Mouse (Mus musculus) brain, embryonic 18.5 days (tissue): ENCODE data around the gene Scarb1.

Experiments
- DNase-seq: peaks from one replicate; pipeline ENCODE4 v3.0.0-alpha.2; 2012; ENCODE audit warnings: low read depth, low spot score

Scarb1 gene

DNA sequence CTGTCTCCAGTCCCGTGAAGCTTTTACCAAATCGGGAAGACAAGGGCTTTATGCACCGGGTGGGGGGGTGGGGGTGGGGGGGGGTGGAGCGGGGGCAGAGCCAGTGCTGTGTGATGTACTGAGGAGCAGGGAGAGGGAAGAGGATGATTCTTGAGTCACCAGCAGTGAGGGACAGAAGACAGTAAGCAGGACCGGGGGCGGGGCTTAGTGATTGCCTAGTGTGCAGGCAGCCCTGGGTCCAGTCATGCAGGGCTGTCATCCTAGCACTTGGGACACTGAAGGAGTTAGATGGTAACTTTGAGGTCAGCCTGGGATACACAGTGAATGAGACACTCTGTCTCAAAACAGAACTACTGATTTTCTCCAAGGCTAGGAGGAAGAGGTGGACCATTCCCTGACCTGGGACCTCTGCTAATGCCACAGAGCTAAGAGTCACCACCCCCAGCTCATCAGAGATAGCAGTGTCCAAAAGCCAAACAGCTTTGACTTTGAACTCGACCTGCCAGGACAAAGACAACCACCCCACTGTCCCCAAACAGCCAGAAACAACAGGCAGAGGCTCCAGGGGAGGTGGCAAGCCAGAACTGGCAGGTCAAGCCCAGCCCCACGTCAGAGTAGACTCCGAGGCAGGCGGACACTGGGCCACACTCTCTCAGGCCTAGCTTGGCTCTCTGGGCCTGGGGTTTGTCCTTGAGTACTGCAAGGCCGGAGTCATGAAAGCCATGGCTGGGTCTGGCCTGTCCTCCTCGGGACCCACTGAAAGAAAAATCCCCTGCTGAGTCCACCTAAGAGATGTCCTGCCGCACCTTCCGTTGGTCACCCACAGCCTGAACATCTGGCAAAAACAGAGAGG, 35.4 kb downstream of the Scarb1 start:
- DNase-seq = no peak

DNA sequence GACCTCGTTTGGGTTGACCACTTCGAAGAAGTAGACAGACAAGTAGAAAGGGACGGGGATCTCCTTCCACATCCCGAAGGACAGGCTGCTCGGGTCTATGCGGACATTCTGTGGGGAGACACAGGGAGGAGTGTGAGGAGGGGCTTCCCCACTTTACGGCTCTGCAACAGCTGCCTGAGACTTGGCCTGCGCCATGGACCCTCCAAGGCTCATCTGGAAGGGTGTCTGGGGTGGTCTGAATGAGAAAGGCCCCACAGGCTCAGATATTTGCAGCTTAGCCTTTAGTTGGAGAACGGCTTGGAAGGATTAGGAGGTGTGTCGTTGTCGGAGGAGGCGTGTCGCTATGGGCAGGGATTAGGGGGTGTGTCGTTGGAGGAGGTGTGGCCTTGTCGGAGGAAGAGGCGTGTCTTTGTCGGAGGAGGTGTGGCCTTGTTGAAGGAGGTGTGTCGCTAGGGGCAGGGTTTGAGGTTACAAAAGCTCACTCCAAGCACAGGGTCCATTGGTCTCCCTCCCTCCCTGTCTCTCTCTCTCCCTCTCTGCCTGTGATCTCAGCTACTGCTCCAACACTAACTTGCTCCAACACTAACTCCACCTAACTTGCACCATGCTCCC, 36.5 kb downstream of the Scarb1 start:
- DNase-seq = no peak

DNA sequence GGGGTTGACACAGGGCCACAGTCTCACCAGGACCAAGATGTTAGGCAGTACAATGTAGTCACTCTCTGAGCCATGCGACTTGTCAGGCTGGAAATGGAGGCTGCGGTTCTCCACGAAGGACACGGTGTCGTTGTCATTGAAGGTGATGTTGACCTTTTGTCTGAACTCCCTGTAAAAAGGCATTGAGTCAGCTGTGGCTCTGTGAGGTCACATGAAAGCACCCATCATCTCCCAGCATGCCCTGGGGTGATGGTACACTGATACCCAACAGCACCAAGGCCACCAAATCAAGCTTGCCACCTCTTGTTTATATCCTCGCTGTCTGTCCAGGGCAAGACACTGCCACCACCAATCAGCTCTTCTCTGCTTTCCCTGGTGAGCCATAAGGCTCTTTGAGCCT, 37.8 kb downstream of the Scarb1 start:
- no peak for DNase-seq

DNA sequence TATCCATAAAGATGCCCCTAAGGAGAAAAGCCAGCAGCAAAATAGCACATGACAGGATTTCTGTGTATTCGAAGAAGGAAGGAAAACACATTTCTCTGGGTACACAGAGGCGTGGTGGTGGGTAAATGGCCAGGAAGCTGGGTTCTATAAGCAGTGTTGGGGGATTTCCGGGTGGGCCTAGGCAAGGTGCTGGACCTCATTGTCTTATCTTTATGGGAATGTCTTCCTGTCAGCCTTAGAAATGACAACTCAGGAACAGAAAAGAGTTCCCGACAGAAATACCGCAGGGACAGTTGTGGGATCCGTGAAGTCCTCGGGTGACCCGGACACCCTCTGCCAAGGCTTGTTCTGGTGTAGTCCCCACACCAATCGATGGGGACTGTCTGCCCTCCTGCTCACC, 42.7 kb downstream of the Scarb1 start:
- DNase-seq = no peak

- DNase-seq = no peak
These were observed 43.7 kb downstream of the Scarb1 start for GRCm38 (mm10) chr5:125297171-125297570.

DNA sequence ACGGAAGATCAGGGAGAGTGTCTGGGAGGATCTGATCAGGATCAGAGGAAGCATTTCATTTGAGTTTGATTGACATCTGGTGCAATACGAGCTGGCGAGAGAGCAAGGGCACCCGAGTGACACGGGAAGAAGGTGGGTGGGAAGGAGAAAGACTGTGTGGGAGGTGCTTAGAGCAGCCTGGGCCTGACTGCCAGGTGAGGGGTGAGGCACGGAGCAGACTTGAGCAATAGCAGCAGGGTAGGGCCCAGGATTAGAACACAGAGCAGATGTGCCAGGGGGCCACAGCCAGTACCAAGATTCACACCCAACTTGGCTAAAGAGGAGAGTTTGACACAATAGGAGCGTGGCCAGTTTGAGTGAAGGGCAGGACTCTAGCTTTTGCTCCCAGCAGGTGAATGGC, 47.9 kb downstream of the Scarb1 start:
- no peak for DNase-seq

GRCm38 (mm10) chr5:125291895-125292294, 49.0 kb downstream of the Scarb1 start:
- DNase-seq = no peak

DNA sequence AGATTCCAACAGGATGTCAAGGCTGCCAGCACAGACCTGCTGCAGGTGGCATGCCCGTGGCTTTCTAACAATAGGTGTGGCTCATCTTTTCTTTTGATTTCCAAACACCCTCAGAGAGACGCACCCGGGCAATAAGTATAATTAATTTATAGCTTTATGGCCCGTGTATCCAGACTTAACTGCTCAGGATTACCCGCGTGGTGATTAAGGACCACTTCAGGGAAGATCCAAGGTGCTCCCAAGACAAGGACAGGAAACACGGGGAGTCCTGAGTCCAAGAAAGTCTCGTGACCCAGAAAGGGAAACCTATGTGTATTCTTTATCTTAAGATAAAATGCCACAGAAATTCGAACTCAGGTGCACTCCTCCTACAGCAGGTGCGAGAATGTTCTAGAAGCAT, 49.5 kb downstream of the Scarb1 start:
- no peak for DNase-seq

GRCm38 (mm10) chr5:125287053-125287655, 53.7 kb downstream of the Scarb1 start:
- no peak for DNase-seq

DNA sequence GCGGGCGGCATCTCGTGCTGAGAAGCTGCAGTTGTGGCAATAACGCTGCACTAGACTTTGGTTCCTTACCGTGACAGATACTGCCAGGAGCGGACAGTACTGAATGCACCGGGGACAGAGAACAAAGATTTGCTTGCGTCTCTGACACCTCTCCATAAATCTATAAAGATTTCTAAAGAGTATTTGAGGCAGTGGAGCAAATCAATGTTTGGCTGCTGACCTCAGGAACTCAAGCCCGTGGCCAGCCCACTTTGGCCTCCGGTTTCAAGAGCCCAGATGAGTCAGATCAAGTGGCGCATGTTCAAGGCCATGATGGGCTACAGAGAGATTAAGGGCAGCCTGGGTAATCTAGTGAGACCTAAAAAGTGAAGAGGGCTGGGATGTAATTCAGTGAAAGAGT, 54.8 kb downstream of the Scarb1 start:
- DNase-seq = no peak

GRCm38 (mm10) chr5:125283748-125284640, 56.9 kb downstream of the Scarb1 start:
- no peak for DNase-seq

DNA sequence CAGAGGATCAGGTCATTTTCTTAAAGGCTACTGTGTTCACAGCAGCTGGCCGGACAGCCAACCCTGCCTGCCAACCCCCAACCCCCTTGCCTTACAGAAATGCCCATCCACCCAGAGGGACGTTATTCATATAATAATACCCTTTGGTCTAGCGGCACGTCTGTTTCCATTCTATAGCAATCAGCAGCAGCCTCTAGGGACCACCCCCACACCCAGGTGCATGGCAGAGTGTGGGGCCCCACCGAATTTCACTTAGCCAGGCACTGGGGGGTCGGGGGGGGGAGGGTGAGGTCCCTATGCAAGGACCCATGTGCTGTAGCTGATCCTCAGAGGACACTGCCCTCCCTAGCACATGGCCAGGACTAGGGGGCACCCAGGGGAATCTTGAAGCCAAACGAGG, 61.7 kb downstream of the Scarb1 start:
- DNase-seq = no peak

DNA sequence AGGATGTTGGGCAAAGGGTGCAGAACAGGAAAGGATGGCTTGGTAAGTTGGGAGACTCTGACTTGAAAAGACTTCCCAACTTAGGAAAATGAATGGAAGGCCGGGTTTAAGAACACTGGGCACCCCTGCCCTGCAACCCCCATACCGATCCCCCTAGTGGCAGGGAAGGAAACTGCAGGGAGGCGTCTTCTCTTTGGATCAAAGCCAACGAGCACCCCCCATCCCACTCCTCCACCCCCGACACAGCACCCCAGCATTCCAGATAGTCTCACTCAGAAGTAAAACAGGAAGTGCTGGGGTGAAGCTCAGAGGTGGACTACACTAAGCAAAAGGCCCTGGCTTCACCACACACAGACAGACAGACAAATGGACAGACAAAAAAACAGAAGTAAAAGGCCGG, 62.6 kb downstream of the Scarb1 start:
- DNase-seq = no peak

GRCm38 (mm10) chr5:125277313-125277712, 63.6 kb downstream of the Scarb1 start:
- no peak for DNase-seq

GRCm38 (mm10) chr5:125276765-125277164, 64.1 kb downstream of the Scarb1 start:
- DNase-seq = no peak

- no peak for DNase-seq
These were observed 65.6 kb downstream of the Scarb1 start for GRCm38 (mm10) chr5:125275315-125275714.

DNA sequence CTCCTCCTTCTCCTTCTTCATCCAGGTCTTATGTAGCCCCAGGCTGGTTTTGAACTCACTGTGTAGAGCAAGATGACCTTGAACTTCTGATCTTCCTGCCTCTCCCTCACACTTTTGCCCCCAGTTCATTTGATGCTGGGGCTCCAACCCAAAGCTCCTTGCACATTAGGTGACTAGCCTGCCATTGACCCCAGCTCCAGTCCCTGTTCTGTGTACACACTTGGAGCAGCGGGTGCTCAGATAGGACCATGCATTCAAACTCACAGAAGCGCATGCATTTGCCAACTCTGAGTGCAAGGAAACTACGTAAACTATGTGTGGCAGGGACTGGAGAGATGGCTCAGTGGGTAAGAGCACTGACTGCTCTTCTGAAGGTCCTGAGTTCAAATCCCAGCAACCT, 66.1 kb downstream of the Scarb1 start:
- DNase-seq = no peak

DNA sequence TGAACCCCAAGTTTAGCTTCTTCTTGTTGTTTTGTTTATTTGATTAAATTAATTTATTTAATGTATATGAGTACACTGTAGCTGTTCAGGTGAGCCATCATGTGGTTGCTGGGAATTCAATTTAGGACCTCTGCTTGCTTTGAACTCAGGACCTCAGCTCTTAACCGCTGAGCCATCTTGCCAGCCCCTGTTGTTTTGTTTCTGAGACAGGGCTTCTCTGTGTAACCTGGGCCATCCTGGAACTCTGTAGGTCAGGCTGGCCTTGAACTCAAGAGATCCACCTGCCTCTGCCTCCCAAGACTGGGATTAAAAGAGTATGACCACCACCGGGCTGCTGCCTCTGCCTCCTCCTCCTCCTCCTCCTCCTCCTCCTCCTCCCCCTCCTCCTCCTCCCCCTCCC, 66.7 kb downstream of the Scarb1 start:
- no peak for DNase-seq

GRCm38 (mm10) chr5:125273666-125274109, 67.2 kb downstream of the Scarb1 start:
- no peak for DNase-seq

DNA sequence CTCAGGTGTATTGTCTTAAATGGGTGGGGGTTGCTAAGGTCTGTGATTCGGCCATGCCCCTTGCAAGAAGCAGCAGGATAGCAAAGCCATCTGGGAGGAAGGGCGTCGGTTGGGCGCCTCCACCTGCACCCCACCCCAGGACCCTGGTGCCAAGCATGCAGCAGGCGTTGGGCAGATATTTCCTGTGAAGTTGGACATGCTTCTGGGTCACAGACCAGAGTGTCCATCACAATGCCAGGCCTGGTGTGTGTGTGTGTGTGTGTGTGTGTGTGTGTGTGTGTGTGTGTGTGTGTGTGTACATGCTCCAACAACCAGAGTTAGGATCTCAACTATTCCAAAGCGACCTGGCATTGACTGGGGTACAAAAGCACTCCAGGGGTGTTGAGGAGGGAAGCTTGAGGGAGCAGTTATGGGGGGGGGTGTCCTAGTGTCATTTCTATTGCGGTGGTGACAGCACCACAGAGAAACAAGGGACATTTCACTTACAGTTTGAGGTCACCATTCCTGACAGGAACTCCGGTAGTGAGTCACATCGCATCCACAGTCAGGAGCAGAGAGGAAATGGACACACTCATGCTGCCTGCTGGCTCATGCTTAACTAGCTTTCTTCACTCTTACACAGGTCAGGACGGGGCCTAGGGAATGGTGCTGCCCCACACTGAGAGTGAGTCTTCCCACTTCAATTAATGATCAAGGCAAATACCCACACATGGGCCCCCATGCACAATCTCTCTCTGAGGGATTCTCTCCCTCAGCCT, 68.5 kb downstream of the Scarb1 start:
- no peak for DNase-seq
